Comparison of ENCODE assay signal across 8 mouse cellular contexts in genomic region chr14:37238632-37239032, GRCm38 (mm10).
DNase-seq lines count a peak whose midpoint lies in the region; ATAC-seq lines count a peak whose summit lies in the region.

No protein-coding gene starts in this region.

- no peaks in the 10 kb centered on the region for H3K4me1 ChIP-seq in embryonic facial prominence, embryonic 15.5 days
- no peaks in the 10 kb centered on the region for H3K4me1 ChIP-seq in heart, embryonic 14.5 days (ENCODE audit: control insufficient read depth in 2 of 2, insufficient read depth in 2 of 2, low read length in 2 of 2)
- H3K4me1 ChIP-seq in kidney, embryonic 16.5 days (ENCODE audit: insufficient read depth, low read length), result no peaks in the 10 kb centered on the region
- no peaks in the 10 kb centered on the region for H3K4me1 ChIP-seq in limb, embryonic 15.5 days
- peaks cover 4% of the 10 kb centered on the region for H3K4me1 ChIP-seq in neural tube, embryonic 13.5 days (replicated peaks)

- ATAC-seq in embryonic facial prominence, embryonic 15.5 days (ENCODE audit: insufficient number of reproducible peaks, low FRiP score, low TSS enrichment, low read depth), result peak; percentile 60; the same call in 1 of the 2 replicates
- peak; percentile 31; the same call in 1 of the 2 replicates for ATAC-seq in heart, embryonic 14.5 days (ENCODE audit: insufficient number of reproducible peaks, insufficient read depth, low FRiP score, low read depth)
- ATAC-seq in kidney, embryonic 16.5 days (ENCODE audit: low FRiP score, low TSS enrichment), result peak; percentile 51; the same call in 1 of the 2 replicates
- ATAC-seq in limb, embryonic 15.5 days (ENCODE audit: insufficient number of reproducible peaks, low FRiP score, low TSS enrichment, low read depth), result 0 out of 2 replicates have a peak, but pooled peaks have one; percentile 10
- peak; percentile 90 for ATAC-seq in neural tube, embryonic 13.5 days (ENCODE audit: low read depth)

- H3K4me2 ChIP-seq in embryonic facial prominence, embryonic 15.5 days (replicated peaks), result no peak overlapping the region
- H3K4me2 ChIP-seq in heart, embryonic 14.5 days (ENCODE audit: low read length), result no peak overlapping the region
- no peak overlapping the region for H3K4me2 ChIP-seq in kidney, embryonic 16.5 days (replicated peaks; ENCODE audit: low read depth, low read length)
- H3K4me2 ChIP-seq in limb, embryonic 15.5 days, result no peak overlapping the region
- H3K4me2 ChIP-seq in neural tube, embryonic 13.5 days, result no peak overlapping the region

- H3K27me3 ChIP-seq in embryonic facial prominence, embryonic 15.5 days, result no peaks in the 10 kb centered on the region
- no peaks in the 10 kb centered on the region for H3K27me3 ChIP-seq in heart, embryonic 14.5 days (ENCODE audit: control insufficient read depth, insufficient read depth, low read length)
- no peaks in the 10 kb centered on the region for H3K27me3 ChIP-seq in kidney, embryonic 16.5 days (ENCODE audit: insufficient read depth, low read length)
- H3K27me3 ChIP-seq in limb, embryonic 15.5 days, result no peaks in the 10 kb centered on the region
- H3K27me3 ChIP-seq in neural tube, embryonic 13.5 days, result no peaks in the 10 kb centered on the region

- DNase-seq in B cell, adult 2 months, result peak; percentile 64 to 66
- DNase-seq in brain, adult 2 months (ENCODE audit: low read depth, low spot score), result peak; percentile 97
- DNase-seq in thymus, adult 18-20 months, result peak; percentile 1 to 5

- no peaks in the 10 kb centered on the region for H3K9me3 ChIP-seq in embryonic facial prominence, embryonic 15.5 days (replicated peaks)
- no peaks in the 10 kb centered on the region for H3K9me3 ChIP-seq in heart, embryonic 14.5 days (ENCODE audit: control insufficient read depth, low read length)
- no peaks in the 10 kb centered on the region for H3K9me3 ChIP-seq in kidney, embryonic 16.5 days (ENCODE audit: low read length)
- no peaks in the 10 kb centered on the region for H3K9me3 ChIP-seq in limb, embryonic 15.5 days
- H3K9me3 ChIP-seq in neural tube, embryonic 13.5 days, result no peaks in the 10 kb centered on the region

- H3K36me3 ChIP-seq in embryonic facial prominence, embryonic 15.5 days, result no peaks in the 10 kb centered on the region
- H3K36me3 ChIP-seq in heart, embryonic 14.5 days (ENCODE audit: control insufficient read depth, insufficient read depth, low read length), result no peaks in the 10 kb centered on the region
- no peaks in the 10 kb centered on the region for H3K36me3 ChIP-seq in kidney, embryonic 16.5 days (ENCODE audit: insufficient read depth, low read length)
- H3K36me3 ChIP-seq in limb, embryonic 15.5 days, result no peaks in the 10 kb centered on the region
- no peaks in the 10 kb centered on the region for H3K36me3 ChIP-seq in neural tube, embryonic 13.5 days

- WGBS in embryonic facial prominence, embryonic 15.5 days, result 30% methylated on average over 4 of the region's 4 CpGs
- WGBS in heart, embryonic 14.5 days, result 30% methylated on average over 4 of the region's 4 CpGs
- 36% methylated on average over 4 of the region's 4 CpGs for WGBS in kidney, embryonic 16.5 days
- 31% methylated on average over 4 of the region's 4 CpGs for WGBS in limb, embryonic 15.5 days
- 39% methylated on average over 4 of the region's 4 CpGs for WGBS in neural tube, embryonic 13.5 days

- H3K9ac ChIP-seq in embryonic facial prominence, embryonic 15.5 days, result no peak overlapping the region
- H3K9ac ChIP-seq in heart, embryonic 14.5 days (ENCODE audit: low read length), result no peak overlapping the region
- H3K9ac ChIP-seq in kidney, embryonic 16.5 days (replicated peaks; ENCODE audit: low read length), result no peak overlapping the region
- no peak overlapping the region for H3K9ac ChIP-seq in limb, embryonic 15.5 days
- H3K9ac ChIP-seq in neural tube, embryonic 13.5 days, result no peak overlapping the region

- H3K4me3 ChIP-seq in embryonic facial prominence, embryonic 15.5 days (replicated peaks), result no peak overlapping the region
- no peak overlapping the region for H3K4me3 ChIP-seq in heart, embryonic 14.5 days (ENCODE audit: control insufficient read depth in 1 of 2, insufficient read depth in 1 of 2, low read depth in 1 of 2, low read length in 2 of 2)
- no peak overlapping the region for H3K4me3 ChIP-seq in kidney, embryonic 16.5 days (ENCODE audit: low read length)
- H3K4me3 ChIP-seq in limb, embryonic 15.5 days, result no peak overlapping the region
- H3K4me3 ChIP-seq in neural tube, embryonic 13.5 days, result no peak overlapping the region

- H3K27ac ChIP-seq in embryonic facial prominence, embryonic 15.5 days (replicated peaks), result no peak overlapping the region
- no peak overlapping the region for H3K27ac ChIP-seq in heart, embryonic 14.5 days (replicated peaks in 1 of 2; ENCODE audit: control insufficient read depth in 1 of 2, insufficient read depth in 1 of 2, low read depth in 2 of 2, low read length in 2 of 2)
- H3K27ac ChIP-seq in kidney, embryonic 16.5 days (ENCODE audit: low read length), result no peak overlapping the region
- H3K27ac ChIP-seq in limb, embryonic 15.5 days, result no peak overlapping the region
- 0 out of 2 replicates have a peak overlapping the region, but pooled peaks have one; percentile 5 for H3K27ac ChIP-seq in neural tube, embryonic 13.5 days (replicated peaks)

Comparison
In these comparisons a context has a peak if more than half of its experiments do, and no peak if none do; other contexts are left out.
1. DNase-seq: peak in every context shown above with its lines; median percentile 97 in brain, adult 2 months; 65 in B cell, adult 2 months; 3 in thymus, adult 18-20 months.
2. ATAC-seq: peak in every context shown above with its lines; median percentile 90 in neural tube, embryonic 13.5 days; 60 in embryonic facial prominence, embryonic 15.5 days; 51 in kidney, embryonic 16.5 days; 31 in heart, embryonic 14.5 days; 10 in limb, embryonic 15.5 days.